Mouse (Mus musculus) 3T3-L1 (cell line): ENCODE results near the gene St8sia6.
A peak's percentile ranks its signal among the peaks of the same experiment; 100 is the strongest.
"Not testable (repeated sequence)": the region's sequence is repeated elsewhere in the genome, so short reads cannot be mapped to it uniquely, and the experiment has no call there.

Source experiments
- DNase-seq: peaks from one replicate; pipeline ENCODE4 v3.0.0-alpha.2; 2015; ENCODE audit warnings: low read depth, low spot score

St8sia6 gene

DNA sequence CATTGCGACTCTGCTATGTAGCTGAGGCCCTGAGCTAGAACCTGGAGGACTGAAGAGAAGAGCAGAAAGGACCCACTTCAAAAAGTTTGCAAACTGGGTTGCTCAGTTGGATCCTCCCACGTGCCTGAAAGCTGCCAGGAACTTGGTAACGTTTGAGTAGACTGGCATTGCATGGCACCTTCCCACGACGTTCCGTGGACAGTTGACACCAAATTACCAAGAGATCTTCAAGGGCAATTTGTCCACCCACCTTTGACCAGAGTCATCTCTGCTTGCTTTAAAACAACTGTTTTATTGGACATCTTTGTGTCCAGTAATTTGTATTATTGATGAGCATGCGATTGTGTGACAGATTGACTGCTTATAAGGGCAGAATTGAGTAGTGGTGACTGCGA, at the start of gene St8sia6:
St8sia6 (minus strand) TSS at position 96 of the 395 bp plus-strand sequence.
- no peak for DNase-seq

DNA sequence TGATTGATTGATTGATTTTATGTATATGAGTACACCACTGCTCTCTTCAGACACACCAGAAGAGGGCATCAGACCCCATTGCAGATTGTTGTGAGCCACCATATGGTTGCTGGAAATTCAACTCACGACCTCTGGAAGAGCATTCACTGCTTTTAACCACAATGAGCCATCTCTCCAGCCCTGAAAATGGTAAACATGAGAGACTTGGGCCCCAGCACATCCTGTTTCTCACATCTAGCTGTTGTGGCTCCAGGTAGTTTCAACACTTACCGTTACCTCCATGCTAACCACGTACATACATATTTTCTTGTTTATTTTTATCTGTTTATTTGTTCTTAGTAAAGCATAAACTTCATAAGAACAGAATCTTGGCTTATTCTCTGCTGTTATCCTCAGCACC, 42.4 kb upstream of the St8sia6 start:
- DNase-seq: no peak

DNA sequence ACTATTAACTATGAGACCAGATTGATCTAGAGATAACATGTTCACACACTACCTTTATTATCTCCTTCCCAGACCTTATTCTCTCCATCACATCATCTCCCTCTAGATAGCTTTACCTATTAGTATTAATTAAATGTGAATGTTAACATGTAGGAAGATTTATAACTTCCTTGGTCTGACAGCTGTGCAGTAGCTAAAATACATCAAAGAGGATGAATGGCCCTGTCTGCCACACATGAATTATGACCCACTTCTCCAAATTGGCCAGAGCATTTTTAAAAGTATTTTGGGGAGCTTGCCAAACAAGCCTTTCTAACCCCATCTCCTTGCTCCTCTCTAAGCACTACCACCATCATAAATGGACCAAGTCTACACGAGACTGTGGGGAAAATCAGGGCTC, 41.1 kb upstream of the St8sia6 start:
- no peak for DNase-seq

DNA sequence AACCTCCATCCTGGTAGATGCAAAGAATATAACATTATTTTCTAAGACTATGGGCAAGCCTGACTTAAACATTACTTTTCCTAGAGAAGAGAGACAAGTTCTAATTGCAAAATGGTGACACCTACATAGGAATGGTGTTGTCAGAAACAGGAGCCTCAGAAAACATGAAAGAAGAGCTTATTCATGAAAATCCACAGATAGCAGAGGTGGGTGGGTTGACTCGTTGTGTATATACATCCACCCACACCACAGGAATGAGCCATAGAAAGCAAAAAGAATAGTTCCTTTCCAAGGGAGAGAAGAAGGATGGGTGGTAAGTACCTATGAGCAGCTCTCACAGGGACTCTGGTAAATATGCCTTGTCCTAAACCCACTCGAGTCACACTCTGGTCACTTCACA, 22.8 kb upstream of the St8sia6 start:
- no peak for DNase-seq

DNA sequence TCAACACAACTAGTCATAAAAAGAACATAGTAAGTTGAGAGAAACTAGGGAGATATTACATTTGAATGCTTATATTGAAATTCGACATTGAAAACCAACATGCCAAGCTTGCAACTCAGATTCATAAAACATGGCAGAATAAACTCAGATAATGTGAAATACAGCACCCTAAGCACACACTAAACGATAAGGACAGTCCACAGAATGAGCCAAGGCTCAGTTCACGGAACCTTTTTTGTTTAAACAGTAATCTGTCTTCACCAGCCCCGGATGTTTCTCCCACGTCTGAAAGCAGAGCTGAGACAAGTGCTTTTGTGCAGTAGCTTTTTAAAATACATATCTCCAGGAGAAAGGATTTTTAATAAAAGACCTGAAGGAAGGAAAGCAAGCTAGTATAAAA, 14.7 kb upstream of the St8sia6 start:
- DNase-seq: no peak

DNA sequence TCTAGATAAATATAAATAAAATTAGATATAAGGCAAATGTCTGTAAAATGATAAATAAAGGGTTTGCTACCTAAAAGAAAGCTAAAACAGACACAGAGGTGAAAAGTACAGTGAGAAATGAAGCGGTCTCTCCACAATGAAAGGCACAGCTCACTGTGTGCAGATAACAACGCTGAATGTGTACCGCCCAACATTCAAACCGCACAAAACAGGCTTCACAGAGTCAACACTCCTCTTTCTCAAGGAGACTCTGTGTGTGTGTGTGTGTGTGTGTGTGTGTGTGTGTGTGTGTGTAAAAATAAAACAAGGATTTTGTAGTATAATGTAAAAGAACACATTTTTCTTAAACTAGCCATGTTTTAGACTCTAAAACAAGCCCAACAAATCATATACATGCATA, 14.1 kb upstream of the St8sia6 start:
- no peak for DNase-seq

DNA sequence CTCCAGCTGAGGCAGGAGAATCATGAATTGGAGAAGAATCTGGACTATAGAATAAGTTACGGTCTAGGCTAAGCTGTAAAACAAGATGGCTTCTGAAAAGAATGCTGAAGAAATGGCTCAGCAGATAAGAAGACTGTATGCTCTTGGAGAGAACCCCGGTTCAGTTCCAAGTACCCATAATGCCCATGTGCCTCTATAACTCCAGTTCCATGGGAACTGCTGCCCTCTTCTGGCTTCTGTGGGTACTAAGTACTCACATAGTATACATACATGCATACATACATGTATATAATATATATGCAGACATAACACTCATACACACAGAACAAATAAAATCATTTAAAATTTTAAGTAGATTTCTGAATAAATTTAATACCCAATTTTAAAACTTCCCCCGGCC, 12.3 kb upstream of the St8sia6 start:
- peak; percentile 16 for DNase-seq

DNA sequence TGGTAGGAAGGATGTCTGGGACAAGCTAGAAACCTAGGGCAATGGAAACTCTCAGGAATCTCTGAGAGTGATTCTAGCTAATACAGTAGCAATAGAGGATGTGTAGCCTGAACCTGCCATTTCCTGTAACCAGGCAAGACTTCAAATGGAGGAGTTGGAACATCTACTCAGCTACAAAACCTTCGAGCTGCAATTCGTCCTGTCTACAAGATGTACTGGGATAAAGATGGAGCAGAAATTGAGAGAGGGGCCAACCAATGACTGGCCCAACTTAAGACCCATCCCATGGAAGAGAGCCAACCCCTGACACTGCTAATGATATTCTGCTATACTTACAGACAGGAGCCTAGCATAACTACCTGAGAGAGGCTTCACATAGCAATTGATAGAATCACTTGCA, 6.8 kb upstream of the St8sia6 start:
- DNase-seq: no peak

DNA sequence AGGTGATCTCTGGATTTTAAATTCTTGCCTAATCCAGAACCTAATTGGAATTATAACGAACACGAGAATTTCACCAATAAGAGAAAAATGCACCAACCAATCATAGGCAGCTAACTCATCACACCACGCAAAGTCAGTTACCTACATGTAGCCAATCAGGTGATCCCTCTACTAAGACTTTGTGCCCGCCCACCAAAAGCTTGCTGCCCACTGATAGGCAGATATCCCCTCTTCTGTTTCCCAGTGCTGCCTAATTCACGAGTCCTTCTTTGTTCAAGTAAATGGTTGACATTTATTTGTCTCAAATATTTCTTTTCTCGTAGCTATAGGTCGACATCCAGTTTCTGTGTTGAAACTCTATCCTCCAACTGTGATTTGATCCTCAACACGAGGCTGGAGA, 582 bp upstream of the St8sia6 start:
- no peak for DNase-seq

DNA sequence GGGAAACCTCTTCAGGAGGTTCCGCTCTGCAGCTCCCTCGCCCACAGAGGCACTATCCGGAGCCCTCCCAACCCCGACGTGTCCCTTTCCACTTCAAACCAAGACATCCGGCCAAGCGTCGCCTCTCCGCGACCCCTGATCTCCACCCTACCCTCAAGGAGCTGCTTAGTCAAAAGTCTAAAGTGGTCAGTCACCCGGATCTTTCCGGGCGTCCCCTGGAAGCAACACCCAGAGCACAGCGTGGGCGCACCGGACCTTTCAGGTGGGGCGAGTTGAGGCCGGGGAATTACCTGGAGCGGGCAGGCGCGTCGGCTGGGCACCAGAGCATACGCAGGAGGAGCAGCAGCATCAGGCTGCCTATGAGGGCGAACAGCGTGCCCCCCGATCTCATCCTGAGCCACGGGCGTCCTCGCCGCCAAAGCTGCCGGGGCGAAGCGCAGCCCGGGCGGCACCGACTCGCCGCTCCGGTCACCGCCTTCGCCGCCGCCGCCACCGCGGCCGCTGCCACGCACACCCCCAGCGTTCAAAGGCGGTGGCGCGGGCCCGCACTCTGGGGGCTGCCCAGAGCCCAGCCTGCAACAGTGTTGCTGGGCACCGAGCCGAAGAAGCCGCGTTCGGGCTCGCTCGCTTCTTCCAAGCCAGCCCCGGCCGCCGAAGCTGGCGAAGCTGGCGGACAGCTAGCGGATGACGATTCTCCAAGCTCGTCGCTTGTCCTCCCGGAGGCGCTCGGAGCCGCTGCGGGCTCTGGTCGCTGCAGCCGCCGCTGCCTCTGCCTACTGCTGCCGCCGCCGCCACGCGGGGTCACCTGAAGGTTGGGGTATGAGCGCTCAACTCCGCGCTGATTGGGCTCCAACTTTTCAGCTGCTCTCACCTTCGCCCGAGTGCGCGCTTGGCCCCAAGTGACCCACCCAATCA, 553 bp downstream of the St8sia6 start:
- no peak for DNase-seq

DNA sequence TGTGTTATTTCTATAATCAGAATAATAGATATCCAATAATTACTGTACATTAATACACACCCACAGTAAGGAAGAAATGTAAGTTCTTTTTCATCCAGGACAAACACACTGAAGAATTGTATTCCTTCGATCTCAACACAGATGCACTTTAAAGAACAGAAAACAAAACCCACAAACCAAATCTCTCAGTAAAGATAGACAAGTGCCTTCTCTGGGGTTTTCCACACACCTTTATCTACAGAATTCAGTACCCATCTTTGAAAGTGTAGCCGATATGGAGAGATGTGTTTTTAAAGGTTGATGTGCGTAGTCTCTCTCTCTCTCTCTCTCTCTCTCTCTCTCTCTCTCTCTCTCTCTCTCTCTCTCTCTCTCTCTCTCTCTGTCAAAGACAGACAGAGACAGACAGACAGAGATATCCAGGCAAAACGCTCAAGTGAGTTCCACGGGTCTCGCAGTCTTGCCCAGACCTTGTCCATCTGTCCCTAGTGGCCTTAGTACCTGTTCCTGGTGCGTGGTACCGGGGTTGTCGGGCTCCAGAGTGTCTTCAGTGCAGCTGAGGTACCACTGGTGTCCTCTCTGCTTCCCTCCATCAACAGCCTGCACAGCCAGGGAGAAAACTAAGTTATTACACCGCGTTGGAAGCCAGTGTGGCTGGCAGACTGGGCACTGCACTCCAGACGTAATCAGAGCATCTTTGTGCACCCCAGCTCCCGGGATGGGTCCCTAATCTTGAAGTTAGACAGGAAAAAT, 1.4 kb downstream of the St8sia6 start:
- no peak for DNase-seq

DNA sequence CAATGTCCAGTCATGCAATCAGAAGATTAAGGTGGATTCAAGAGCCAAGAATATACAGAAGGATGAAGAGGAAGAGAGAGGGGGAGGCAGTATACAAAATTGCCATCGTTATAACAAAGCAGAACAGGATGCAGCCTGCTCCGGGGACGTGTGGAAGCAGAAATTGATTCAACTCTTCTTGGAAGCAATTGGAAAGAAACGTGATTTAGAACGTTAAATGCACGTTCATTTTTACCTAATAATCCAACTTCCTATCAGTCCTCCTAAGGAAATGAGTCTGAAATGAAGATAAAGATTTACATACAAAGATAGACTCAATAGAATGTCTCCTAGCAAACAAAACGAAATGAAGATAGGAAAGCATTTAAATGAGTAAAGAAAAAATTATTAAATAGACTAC, 2.3 kb downstream of the St8sia6 start:
- no peak for DNase-seq

DNA sequence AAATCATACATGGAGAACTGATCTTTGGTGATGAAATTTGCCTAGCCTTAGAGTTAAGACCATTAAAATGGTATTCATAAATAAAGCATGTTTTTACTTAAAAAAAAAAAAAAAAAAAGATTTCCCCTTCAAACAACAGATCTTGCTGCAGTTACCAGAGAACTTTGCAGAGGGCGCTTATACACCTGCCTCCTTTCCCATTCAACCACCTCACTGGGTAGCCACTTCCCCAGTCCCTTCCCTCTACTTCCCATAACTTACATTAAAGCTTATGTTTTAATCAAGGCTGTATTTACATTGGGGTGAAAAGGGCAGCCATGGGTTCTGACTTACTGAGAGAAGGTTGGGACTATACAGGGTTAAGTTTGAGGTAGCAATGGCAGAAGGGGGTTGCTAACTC, 4.5 kb downstream of the St8sia6 start:
- no peak for DNase-seq

DNA sequence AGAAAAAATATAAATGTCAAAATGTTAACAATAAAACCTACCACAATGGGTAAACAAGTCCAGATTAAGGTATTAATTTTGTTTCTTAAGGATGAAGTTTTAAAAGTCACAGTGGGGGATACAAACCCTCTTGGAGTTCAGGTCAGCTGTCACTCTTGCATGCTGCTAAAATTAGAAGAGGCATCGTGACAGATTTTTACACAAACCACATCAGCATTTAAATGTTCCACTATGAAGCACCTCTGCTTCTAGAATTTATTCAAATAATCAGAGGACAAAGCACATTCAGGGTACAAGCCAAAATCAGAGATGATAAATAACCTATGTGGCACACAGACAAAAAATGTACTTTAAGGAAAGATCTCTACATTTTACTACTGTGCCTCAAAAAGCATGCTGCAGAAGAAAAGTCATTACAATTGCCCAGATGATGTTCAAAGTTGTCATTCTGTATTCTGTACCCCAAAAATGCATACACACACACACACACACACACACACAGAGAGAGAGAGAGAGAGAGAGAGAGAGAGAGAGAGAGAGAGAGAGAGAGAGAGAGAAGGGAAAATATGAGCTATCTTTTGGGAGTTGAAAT, 7.2 kb downstream of the St8sia6 start:
- no peak for DNase-seq

DNA sequence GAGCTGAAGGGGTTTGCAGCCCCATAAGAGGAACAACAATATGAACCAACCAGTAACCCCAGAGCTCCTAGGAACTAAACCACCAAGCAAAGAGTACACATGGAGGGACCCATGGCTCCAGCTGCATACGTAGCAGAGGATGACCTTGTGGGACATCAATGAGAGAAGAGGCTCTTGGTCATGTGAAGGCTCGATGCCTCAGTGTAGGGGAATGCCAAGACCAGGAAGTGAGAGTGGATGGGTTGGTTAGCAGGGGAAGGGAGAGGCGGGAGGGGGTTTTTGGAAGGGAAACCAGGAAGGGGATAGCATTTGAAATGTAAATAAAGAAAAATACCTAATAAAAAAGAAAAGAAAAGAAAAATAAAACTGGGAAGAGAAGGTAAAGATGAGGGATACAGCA, 7.9 kb downstream of the St8sia6 start:
- DNase-seq: not testable (repeated sequence)

DNA sequence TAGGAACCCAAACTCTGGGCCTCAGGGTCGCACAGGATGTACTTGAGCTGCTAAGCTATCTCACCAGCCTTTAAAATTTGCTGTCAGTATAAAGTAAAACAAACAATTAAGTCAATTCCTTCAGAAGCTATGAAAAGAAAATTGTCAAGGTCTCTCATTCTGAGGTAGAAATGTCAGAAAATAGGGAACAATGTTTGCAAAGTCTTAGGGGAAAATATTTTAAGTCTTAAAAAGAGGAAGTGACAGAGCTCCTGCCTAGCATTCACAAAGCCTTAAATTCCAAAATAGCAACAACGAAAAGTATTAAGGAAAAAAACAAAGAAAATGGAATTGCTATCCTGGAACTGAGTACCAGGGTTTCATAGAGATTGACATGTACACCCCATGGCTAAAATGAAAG, 8.6 kb downstream of the St8sia6 start:
- DNase-seq: no peak

DNA sequence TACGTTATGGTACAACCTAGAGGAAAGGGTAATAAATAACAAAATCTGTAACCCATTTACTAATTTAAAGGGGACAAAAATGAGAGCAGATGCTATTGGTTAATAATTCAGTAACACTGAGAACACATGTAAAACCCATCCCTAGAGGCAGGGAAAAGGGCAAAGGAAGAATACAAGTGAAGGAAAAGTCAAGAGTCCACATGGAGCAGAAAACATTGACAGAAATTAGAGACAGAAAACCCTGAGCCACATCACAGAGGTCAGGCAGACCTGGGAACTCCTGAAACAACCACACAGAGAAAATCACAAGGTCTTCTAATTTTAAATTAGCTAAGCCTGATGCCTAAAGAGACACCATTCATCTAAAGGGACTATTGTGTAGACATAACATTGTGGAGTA, 9.4 kb downstream of the St8sia6 start:
- DNase-seq: no peak

DNA sequence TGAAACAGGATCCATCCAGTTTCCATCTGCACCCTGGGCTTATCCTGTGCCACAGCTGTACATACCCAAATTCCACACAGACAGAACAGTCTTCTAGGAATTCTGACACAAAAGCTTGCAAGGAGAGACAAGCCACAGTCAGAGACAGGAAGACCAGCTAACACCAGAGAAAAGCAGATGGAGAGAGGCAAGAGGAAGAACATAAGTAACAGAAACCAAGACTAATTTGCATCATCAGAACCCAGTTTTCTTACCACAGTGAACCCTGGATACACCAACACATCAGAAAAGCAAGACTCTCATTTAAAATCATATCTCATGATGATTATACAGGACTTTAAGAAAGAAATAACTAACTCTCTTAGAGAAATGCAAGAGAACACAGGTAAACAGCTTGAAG, 16.8 kb downstream of the St8sia6 start:
- DNase-seq: no peak

DNA sequence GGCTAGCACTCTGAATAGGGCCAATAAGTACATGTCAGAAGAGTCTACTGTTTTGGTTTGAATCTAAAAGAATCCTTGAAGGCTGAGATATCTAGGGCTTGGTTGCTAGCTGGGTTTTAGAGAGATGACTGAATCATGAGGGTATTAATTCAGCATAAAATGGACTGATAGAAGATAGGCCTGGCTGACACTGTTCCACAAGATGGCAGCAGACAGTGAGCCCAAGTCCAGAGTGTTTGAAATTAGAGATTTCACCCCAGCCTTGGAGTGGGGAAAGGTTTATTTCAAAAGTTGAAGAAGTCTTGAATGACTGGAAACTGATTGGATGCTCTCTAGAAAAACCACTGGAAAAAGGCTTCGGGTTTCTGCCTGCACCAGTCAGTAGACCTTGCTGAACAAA, 17.4 kb downstream of the St8sia6 start:
- DNase-seq: no peak

DNA sequence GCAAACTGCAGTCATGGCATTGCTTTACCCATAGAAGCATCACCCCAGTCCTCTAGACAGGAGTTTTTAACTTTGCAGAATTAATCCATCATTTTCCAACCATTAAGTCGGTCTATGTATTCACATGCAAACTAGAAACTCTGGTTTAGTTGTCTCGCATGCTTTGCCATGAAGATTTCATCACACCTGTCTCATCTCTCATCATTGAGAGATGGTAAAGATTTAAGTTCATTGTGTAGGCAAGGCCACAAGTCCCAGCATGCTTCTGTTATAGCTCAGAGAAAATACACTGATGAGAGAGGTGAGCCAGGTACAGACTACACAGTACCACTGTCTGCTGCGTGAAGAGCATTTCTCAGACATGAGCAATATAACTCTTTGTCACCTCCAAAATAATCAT, 18.8 kb downstream of the St8sia6 start:
- DNase-seq: no peak

DNA sequence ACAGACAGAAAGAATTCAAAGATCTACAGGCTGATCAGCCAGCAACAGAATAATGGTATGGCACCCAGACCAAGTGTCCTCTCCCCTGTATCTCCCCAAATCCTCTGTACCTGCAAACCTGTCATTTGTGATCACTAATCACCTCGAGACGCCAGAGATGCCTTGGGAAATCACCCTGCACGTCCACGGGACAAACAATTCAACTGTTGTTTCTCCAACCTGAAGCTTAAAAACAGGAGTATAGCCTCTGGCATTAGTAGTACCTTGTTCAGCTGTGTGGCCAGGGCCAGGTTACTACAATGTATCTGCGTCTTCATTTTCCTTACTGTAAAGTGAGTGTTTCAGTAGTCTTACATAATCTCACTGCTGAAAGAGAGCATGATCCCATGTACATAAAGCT, 25.3 kb downstream of the St8sia6 start:
- DNase-seq: no peak

DNA sequence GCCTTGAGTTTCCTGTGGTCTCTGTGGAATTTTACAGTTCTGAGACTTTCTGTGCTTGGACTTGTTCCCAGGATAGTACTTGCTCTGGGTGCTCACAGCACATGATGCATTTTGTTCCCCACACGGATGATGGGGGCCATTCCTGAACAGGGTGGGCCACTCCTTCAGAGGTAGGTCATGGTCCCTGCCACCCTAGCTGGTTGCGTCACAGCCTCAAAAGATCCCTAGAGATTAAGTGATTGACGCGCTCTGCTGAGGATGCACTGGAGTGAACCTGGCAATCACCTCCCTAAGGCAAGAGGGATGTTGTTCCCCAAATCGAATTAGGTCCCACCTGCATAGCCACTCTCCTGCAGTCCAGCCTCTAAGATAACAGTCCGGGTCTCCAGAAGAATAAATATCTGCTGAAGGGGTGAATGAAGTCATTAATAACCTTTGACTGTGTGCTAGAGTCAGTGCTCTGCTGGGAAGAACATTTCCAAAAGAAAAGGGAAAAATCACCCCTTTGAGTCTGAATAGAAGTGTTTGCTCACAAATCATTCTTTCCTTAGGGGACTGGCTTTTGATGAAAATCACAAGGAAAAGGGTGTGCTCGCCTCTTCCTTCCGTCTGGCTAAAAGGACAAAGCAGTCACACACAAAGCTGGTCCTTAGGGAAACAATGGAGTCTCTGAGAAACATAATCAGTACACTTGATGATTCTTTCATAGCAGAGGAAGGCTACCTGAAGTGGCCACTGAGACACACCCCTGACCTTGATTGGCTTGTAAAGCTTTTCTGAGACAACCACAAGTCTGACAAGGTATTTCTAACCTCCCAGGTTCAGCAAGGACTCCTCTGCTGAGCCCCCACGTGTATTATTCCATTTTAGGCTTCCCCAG, 26.1 kb downstream of the St8sia6 start:
- no peak for DNase-seq
